Mouse (Mus musculus) CD8-positive naive resting alpha-beta T cell, adult 2 months (primary cell): ENCODE measurements at regions not wholly inside any gene's neighbourhood (a gene's known extent, or its start where the extent isn't known, plus 50 kb on each side); places are given as distances from the start of the nearest gene placed in this dataset.
A peak's percentile ranks its signal among the peaks of the same experiment; 100 is the strongest.

ENCODE experiments used
- DNase-seq, 2 experiments: peaks; one replicate each; pipeline ENCODE4 v3.0.0; 2022; ENCODE audit warnings: low read depth in 2 of 2, low spot score in 2 of 2

GRCm38 (mm10) chr3:41366264-41366663 lies 189.3 kb upstream of the Jade1 start:
- no peak for DNase-seq

GRCm38 (mm10) chr3:41365145-41365830 lies 190.2 kb upstream of the Jade1 start:
- no peak for DNase-seq

- DNase-seq = no peak
Measured at GRCm38 (mm10) chr3:41363947-41364346, 191.6 kb upstream of the Jade1 start.

GRCm38 (mm10) chr3:41360231-41360630 lies 195.3 kb upstream of the Jade1 start:
- DNase-seq = no peak

GRCm38 (mm10) chr3:41359458-41359857 lies 196.1 kb upstream of the Jade1 start:
- no peak for DNase-seq

GRCm38 (mm10) chr3:41353021-41353420 lies 202.5 kb upstream of the Jade1 start:
- DNase-seq = no peak

- DNase-seq = no peak
Measured at GRCm38 (mm10) chr3:41351786-41352185, 203.7 kb upstream of the Jade1 start.

GRCm38 (mm10) chr3:41351091-41351685 lies 204.3 kb upstream of the Jade1 start:
- no peak for DNase-seq

- no peak for DNase-seq
Measured at GRCm38 (mm10) chr3:41350331-41350730, 205.2 kb upstream of the Jade1 start.

- peak; percentile 5 to 29 for DNase-seq
Measured at GRCm38 (mm10) chr3:41348795-41349194, 206.7 kb upstream of the Jade1 start.

- DNase-seq = no peak
Measured at GRCm38 (mm10) chr3:41346863-41347262, 208.7 kb upstream of the Jade1 start.

GRCm38 (mm10) chr3:41343431-41343830 lies 212.1 kb upstream of the Jade1 start:
- DNase-seq = no peak

GRCm38 (mm10) chr3:41332481-41332880 lies 223.1 kb upstream of the Jade1 start:
- DNase-seq = peak in 1 of 2 experiments; percentile 1

GRCm38 (mm10) chr3:41330356-41330755 lies 225.2 kb upstream of the Jade1 start:
- no peak for DNase-seq

GRCm38 (mm10) chr3:41328828-41329227 lies 226.7 kb upstream of the Jade1 start:
- DNase-seq = no peak

GRCm38 (mm10) chr3:41326211-41327104 lies 229.1 kb upstream of the Jade1 start:
- no peak for DNase-seq

- no peak for DNase-seq
Measured at GRCm38 (mm10) chr3:41321808-41322207, 233.7 kb upstream of the Jade1 start.

GRCm38 (mm10) chr3:41319214-41319856 lies 236.2 kb upstream of the Jade1 start:
- no peak for DNase-seq

- DNase-seq = no peak
Measured at GRCm38 (mm10) chr3:41318232-41319131, 235.6 kb upstream of the Pgrmc2 start.

GRCm38 (mm10) chr3:41317170-41317569 lies 234.3 kb upstream of the Pgrmc2 start:
- no peak for DNase-seq
